Mouse (Mus musculus) embryonic fibroblast, embryonic 13.5 days (primary cell): ENCODE data around the gene Srp9.

Experiments used
- CTCF ChIP-seq: IDR thresholded peaks from 2 replicates; pipeline ENCODE4 v1.5.1; 2011; ENCODE audit warnings: mild to moderate bottlenecking, control low read depth, low read length, moderate library complexity, borderline replicate concordance; ENCODE audit not compliant: insufficient read depth
- POLR2A ChIP-seq: IDR thresholded peaks from 2 replicates; pipeline ENCODE4 v1.6.1; 2011; ENCODE audit warnings: low read depth, mild to moderate bottlenecking, control low read depth, low read length, moderate library complexity

DNA sequence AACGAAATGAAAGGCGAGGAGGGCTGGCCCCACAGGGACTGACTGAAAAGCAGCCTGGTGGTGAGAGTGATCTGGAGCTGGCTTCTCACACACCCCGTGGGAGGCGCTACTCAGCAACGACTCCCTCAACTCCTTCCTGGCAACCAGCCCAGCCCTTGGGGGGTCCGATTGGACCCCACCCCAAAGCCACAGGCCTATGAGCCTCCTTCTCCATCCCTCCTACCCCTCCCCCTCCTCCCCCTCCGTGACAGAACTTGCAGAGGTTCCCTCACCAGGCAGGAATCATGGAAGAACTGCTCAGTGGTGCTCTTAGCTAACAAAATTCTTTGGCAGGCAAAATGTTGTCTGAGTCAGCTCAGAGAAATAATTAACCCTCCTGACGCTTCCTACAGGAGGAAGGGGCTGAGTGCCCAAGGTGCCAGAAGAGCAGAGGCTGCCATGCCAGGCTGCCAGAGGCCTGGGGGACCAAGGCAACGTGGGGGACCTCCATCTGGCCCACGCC is 29.2 kb upstream of the Srp9 start:
- TF ChIP-seq POLR2A (no peak), CTCF (no peak)
